Mouse (Mus musculus) thymus, adult 18-20 months (tissue): Measurements from ENCODE around the gene Jade1.

Source experiments
- DNase-seq, 2 experiments: peaks; one replicate each; pipeline ENCODE4 v3.0.0; 2022; ENCODE audit warnings: mixed read lengths in 2 of 2

Jade1 gene

GRCm38 (mm10) chr3:41580401-41581323 lies 25.1 kb downstream of the Jade1 start:
- no peak for DNase-seq

- no peak for DNase-seq
Measured at GRCm38 (mm10) chr3:41581436-41581835, 25.9 kb downstream of the Jade1 start.

GRCm38 (mm10) chr3:41582256-41582655 lies 26.7 kb downstream of the Jade1 start:
- no peak for DNase-seq

GRCm38 (mm10) chr3:41583092-41583491 lies 27.6 kb downstream of the Jade1 start:
- DNase-seq: no peak

GRCm38 (mm10) chr3:41583621-41584020 lies 28.1 kb downstream of the Jade1 start:
- DNase-seq: no peak

- no peak for DNase-seq
Measured at GRCm38 (mm10) chr3:41585548-41585947, 30.0 kb downstream of the Jade1 start.

GRCm38 (mm10) chr3:41586330-41586729 lies 30.8 kb downstream of the Jade1 start:
- DNase-seq: no peak

GRCm38 (mm10) chr3:41586917-41587316 lies 31.4 kb downstream of the Jade1 start:
- no peak for DNase-seq

GRCm38 (mm10) chr3:41587588-41587987 lies 32.1 kb downstream of the Jade1 start:
- DNase-seq: peak; percentile 35 to 58

GRCm38 (mm10) chr3:41588495-41588894 lies 33.0 kb downstream of the Jade1 start:
- DNase-seq: no peak

GRCm38 (mm10) chr3:41589246-41589914 lies 33.8 kb downstream of the Jade1 start:
- no peak for DNase-seq

GRCm38 (mm10) chr3:41589988-41590387 lies 34.5 kb downstream of the Jade1 start:
- DNase-seq: no peak

- no peak for DNase-seq
Measured at GRCm38 (mm10) chr3:41590695-41591559, 35.4 kb downstream of the Jade1 start.

- no peak for DNase-seq
Measured at GRCm38 (mm10) chr3:41591651-41592170, 36.2 kb downstream of the Jade1 start.

- DNase-seq: no peak
Measured at GRCm38 (mm10) chr3:41592805-41593204, 37.3 kb downstream of the Jade1 start.

GRCm38 (mm10) chr3:41594097-41594879 lies 38.8 kb downstream of the Jade1 start:
- DNase-seq: no peak

GRCm38 (mm10) chr3:41595010-41595409 lies 39.5 kb downstream of the Jade1 start:
- DNase-seq: no peak

GRCm38 (mm10) chr3:41597036-41597435 lies 41.5 kb downstream of the Jade1 start:
- no peak for DNase-seq

- DNase-seq: no peak
Measured at GRCm38 (mm10) chr3:41598412-41598811, 42.9 kb downstream of the Jade1 start.

- no peak for DNase-seq
Measured at GRCm38 (mm10) chr3:41599226-41599625, 43.7 kb downstream of the Jade1 start.

- no peak for DNase-seq
Measured at GRCm38 (mm10) chr3:41599806-41600589, 44.5 kb downstream of the Jade1 start.
